Mouse (Mus musculus) adrenal gland, postnatal 14 days (tissue): Measurements from ENCODE around the gene Zswim7. TPM values are rescaled to one million over a fixed set of nuclear protein-coding genes. Genes with fewer than 3 reads are reported as not detected.
A peak's percentile ranks its signal among the peaks of the same experiment; 100 is the strongest.

ENCODE experiments used
- DNase-seq: peaks from one replicate; pipeline ENCODE4 v3.0.0; 2021; ENCODE audit warnings: mixed read lengths
- total RNA-seq: library from RNA; stranded (reverse); gene quantifications from 2 replicates; pipeline ENCODE4 v1.2.3, GENCODE M21; 2021

The Zswim7 gene
- total RNA-seq, 1 experiment from 2014 or later: 17.6 TPM

- no peak for DNase-seq
Observed at GRCm38 (mm10) chr11:62253380-62253779, 27.8 kb downstream of the Zswim7 start.

- no peak for DNase-seq
Observed at GRCm38 (mm10) chr11:62251047-62251446, 30.1 kb downstream of the Zswim7 start.

GRCm38 (mm10) chr11:62249266-62250037 lies 31.7 kb downstream of the Zswim7 start:
- DNase-seq: peak; percentile 36

- DNase-seq: peak; percentile 73
Observed at GRCm38 (mm10) chr11:62248401-62249244, 32.6 kb downstream of the Zswim7 start, which contains the start of gene Adora2b. Gene Adora2b, plus strand, starts transcription at chr11:62248984.

GRCm38 (mm10) chr11:62247759-62248400 lies 33.3 kb downstream of the Zswim7 start:
- DNase-seq: no peak

- DNase-seq: no peak
Observed at GRCm38 (mm10) chr11:62244471-62244870, 36.7 kb downstream of the Zswim7 start.

GRCm38 (mm10) chr11:62243871-62244270 lies 37.3 kb downstream of the Zswim7 start:
- no peak for DNase-seq

GRCm38 (mm10) chr11:62240631-62241261 lies 40.4 kb downstream of the Zswim7 start:
- no peak for DNase-seq

- no peak for DNase-seq
Observed at GRCm38 (mm10) chr11:62224797-62225196, 56.4 kb downstream of the Zswim7 start.

- DNase-seq: peak; percentile 35
Observed at GRCm38 (mm10) chr11:62223962-62224361, 57.2 kb downstream of the Zswim7 start.

GRCm38 (mm10) chr11:62223416-62223815 lies 57.8 kb downstream of the Zswim7 start:
- no peak for DNase-seq

GRCm38 (mm10) chr11:62220756-62221510 lies 60.2 kb downstream of the Zswim7 start:
- DNase-seq: peak; percentile 10

- DNase-seq: no peak
Observed at GRCm38 (mm10) chr11:62217751-62218150, 63.4 kb downstream of the Zswim7 start.

Other genes with a start within 250 kb of the Zswim7 start
- 0.22 TPM in 1 of 2 replicates, not detected in the other for gene Adora2b, start 32.4 kb downstream of the Zswim7 start, total RNA-seq
- gene Ttc19, start 98 bp upstream of the Zswim7 start, total RNA-seq: 31.1 and 31.5 TPM in 2 replicates
- 6.9 and 7.7 TPM in 2 replicates for gene Pigl, start 177.1 kb upstream of the Zswim7 start, total RNA-seq
- gene Ncor1, start 177.2 kb upstream of the Zswim7 start, total RNA-seq: 197 and 214 TPM in 2 replicates